Mouse (Mus musculus): ENCODE results near the gene Pcnx2. TPM values are rescaled to one million over a fixed set of nuclear protein-coding genes. Genes with fewer than 3 reads are reported as not detected.

Gene Pcnx2
- polyA plus RNA-seq, 1 experiment from 2014 or later, result 1.1 TPM

DNA sequence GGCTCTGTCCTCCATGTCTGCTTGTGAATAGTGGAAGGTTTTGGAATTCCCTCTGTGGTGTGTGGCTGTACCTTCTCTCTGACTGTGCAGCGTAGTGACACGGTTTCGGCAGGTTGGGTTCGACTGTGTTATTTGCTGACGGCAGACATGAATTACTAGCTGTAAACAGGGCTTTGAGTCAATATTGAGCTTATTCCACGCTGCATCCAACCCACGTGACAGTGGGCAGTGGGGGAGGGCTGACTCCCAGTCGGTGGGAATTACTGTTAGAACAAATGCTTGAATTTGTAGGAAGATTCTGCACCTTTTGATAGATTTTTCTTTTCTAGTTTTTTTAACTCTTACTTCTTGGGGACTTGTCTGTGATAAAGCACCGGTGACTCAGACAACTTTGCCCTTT is 16.3 kb upstream of the Pcnx2 start:
- Histone ChIP-seq H3K9me3 (replicated peaks) (no peaks in the 10 kb centered on the region), H3K27me3 (peaks cover 57% of the 10 kb centered on the region), H3K4me3 (no peak overlapping the region), H3K9ac (no peak overlapping the region), H3K4me2 (replicated peaks) (no peak overlapping the region), H3K27ac (no peak overlapping the region), H3K4me1 (peaks cover 16% of the 10 kb centered on the region), H3K36me3 (no peaks in the 10 kb centered on the region)
- no peak for ATAC-seq (ENCODE audit: low FRiP score)
- WGBS, result 89% methylated on average over 9 of the region's 9 CpGs

DNA sequence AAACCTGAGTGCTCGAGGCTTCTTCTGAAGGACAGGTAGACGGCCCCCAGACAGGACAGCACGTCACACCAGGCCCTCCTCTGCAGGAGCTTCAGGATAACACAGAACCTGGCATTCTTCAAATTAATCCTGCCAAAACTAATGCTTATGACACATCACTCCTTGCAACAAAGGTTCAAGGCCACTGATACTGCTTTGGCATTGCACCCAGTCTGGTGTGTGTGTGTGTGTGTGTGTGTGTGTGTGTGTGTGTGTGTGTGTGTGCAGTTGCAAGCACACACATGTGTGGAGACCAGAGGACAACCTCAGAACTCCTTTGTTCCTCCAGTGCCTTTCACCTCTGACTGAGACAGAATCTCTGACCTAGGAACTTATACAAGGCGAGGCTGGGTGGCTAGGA is 15.1 kb upstream of the Pcnx2 start:
- Histone ChIP-seq H3K4me3 (no peak overlapping the region), H3K27ac (no peak overlapping the region), H3K4me1 (peaks cover 16% of the 10 kb centered on the region), H3K9ac (no peak overlapping the region), H3K27me3 (peaks cover 61% of the 10 kb centered on the region), H3K9me3 (replicated peaks) (no peaks in the 10 kb centered on the region), H3K4me2 (replicated peaks) (no peak overlapping the region), H3K36me3 (no peaks in the 10 kb centered on the region)
- no peak for ATAC-seq (ENCODE audit: low FRiP score)
- 82% methylated on average over 4 of the region's 4 CpGs for WGBS

DNA sequence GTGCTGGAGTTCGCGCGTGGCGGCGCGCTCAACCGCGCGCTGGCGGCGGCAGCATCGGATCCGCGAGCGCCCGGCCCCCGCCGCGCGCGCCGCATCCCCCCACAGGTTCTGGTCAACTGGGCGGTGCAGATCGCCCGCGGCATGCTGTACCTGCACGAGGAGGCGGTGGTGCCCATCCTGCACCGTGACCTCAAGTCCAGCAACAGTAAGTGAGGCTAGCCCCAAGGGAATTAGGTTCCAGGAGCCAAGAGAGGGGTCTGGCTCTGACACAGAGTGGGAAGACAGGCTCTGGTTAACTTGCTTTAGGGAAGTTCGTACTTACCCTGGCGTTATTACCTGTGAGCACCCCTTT is 13.1 kb upstream of the Pcnx2 start:
- no peak overlapping the region for H3K27ac ChIP-seq
- H3K4me3 ChIP-seq, result peak overlapping the region; percentile 48
- H3K4me1 ChIP-seq, result peaks cover 16% of the 10 kb centered on the region
- no peaks in the 10 kb centered on the region for H3K9me3 ChIP-seq (replicated peaks)
- peaks cover 69% of the 10 kb centered on the region for H3K27me3 ChIP-seq
- no peaks in the 10 kb centered on the region for H3K36me3 ChIP-seq
- ATAC-seq (ENCODE audit: low FRiP score), result 0 out of 2 replicates have a peak, but pooled peaks have one; percentile 8
- peak overlapping the region; percentile 94 for H3K4me2 ChIP-seq (replicated peaks)
- 2% methylated on average over 29 of the region's 31 CpGs for WGBS
- H3K9ac ChIP-seq, result peak overlapping the region; percentile 56

DNA sequence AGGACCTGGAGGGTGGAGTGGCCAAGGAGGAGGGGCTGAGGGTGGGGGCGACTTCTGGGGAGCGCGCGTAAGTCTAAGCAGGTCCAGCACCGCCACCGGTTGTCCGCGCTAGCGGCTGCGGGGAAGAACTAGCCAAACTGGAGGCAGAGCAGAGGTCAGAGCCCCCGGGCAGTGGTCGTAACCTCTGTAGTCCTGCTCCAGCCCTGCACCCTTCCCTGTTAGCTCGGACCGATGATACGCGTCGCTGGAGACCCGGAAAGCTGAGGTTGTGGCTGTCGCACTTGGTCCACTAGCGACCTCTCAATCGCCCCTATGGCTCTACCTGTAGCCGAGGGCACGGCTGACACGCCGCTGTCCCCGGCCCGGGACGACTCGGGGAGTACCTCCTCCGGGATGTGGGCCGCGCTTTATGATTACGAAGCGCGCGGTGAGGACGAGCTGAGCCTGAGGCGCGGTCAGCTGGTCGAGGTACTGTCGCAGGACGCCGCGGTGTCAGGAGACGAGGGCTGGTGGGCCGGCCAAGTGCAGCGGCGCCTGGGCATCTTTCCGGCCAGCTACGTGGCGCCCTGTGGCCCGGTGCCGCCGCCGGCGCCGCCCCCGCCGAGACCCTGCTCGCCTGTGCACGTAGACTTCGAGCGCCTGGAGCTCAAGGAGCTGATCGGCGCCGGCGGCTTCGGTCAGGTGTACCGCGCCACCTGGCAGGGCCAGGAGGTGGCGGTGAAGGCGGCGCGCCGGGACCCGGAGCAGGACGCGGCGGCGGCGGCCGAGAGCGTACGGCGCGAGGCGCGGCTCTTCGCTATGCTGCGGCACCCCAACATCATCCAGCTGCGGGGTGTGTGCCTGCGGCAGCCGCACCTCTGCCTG is 12.5 kb upstream of the Pcnx2 start, which contains the start of gene Map3k21:
Gene Map3k21, plus strand, starts transcription at position 86 of the 864 bp plus-strand sequence.
- peak within 1 kb of the TSS; percentile 48 for H3K4me3 ChIP-seq
- H3K9me3 ChIP-seq (replicated peaks), result no peaks in the 10 kb centered on the region
- H3K9ac ChIP-seq, result peak within 1 kb of the TSS; percentile 56
- no peak within 1 kb of the TSS for H3K27ac ChIP-seq
- 1% methylated on average over 79 of the region's 93 CpGs for WGBS
- peak within 1 kb of the TSS; percentile 94 for H3K4me2 ChIP-seq (replicated peaks)
- peaks cover 69% of the 10 kb centered on the region for H3K27me3 ChIP-seq
- peak; percentile 50; the same call in 1 of the 2 replicates for ATAC-seq (ENCODE audit: low FRiP score)
- H3K36me3 ChIP-seq, result no peaks in the 10 kb centered on the region
- H3K4me1 ChIP-seq, result peaks cover 16% of the 10 kb centered on the region

DNA sequence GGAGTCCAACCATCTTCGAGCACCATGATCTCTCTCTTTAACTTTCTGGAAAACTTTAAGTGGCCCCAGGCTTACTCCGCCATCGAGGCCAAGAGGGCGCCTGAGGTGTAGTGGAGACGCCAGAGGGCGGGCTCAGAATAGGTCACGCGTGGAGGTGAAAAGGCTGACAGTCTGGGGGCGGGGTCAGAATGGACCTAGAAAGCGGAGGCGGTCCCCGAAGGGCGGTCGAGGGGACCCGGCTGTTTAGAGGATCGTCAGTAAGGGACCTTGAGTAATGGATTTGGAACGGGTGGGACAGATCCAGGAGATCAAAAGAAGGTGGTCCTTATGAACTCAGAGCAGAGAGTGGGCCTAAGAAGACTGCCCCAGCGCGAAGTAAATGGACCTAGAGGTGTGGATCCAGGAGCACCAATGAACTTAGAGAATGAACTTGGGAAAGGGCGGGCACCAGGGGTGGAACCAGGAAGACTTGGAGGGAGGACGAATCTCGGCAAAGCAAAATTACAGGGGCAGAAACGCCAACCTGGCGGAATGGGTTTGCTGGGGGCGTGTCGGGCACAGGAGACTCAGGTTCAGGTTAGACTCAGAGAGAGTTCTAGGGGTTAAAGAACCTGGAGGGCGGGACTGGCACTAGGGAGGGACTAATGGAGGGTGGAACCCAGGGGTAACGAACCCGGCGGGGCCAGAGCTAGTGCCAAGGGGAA is 11.7 kb upstream of the Pcnx2 start:
- Histone ChIP-seq H3K27me3 (peaks cover 69% of the 10 kb centered on the region), H3K4me1 (peaks cover 16% of the 10 kb centered on the region), H3K4me2 (replicated peaks) (peak overlapping the region; percentile 94), H3K27ac (no peak overlapping the region), H3K36me3 (no peaks in the 10 kb centered on the region), H3K4me3 (peak overlapping the region; percentile 48), H3K9ac (0 out of 2 replicates have a peak overlapping the region, but pooled peaks have one; percentile 56), H3K9me3 (replicated peaks) (no peaks in the 10 kb centered on the region)
- no peak for ATAC-seq (ENCODE audit: low FRiP score)
- WGBS, result 5% methylated on average over 30 of the region's 30 CpGs

DNA sequence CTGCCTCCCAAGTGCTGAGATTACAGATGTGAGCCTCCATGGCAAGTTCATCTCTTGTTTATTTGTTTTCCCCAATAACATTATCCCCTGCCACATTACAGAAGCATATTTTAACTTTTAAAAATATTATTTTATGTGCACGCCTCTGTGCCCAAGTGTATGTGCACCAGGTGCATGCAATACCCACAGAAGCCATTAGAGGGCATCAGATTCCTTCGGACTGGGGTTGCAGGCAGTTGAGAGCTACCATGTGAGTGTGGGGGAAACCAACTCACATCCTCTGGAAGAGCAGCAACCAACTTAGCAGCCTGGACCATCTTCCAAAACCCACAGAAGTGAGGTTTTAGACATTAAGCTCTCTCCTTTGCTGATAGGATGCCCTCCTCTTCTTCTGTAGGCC is 9.2 kb upstream of the Pcnx2 start:
- H3K27me3 ChIP-seq, result peaks cover 58% of the 10 kb centered on the region

DNA sequence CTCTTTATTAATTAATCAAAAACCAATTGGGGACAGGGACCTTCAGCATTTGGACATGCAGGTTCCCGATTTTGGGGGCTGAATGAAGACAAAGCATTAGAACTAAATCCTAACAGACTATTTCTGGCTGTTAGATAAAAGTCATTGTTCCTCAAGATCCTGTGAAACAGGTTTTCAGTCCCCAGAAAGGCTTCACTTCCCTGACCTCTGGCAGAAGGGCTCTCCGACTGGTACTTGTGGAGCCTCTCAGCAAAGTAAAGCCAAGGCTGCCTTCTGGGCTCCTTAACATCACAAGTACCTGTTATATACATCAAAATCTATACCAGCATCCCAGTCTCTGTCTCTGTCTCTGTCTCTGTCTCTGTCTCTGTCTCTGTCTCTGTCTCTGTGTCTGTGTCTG is 7.2 kb upstream of the Pcnx2 start:
- no peak for ATAC-seq (ENCODE audit: low FRiP score)
- Histone ChIP-seq H3K4me2 (replicated peaks) (no peak overlapping the region), H3K4me1 (peaks cover 4% of the 10 kb centered on the region), H3K36me3 (no peaks in the 10 kb centered on the region), H3K4me3 (no peak overlapping the region), H3K27ac (no peak overlapping the region), H3K9me3 (replicated peaks) (no peaks in the 10 kb centered on the region), H3K9ac (no peak overlapping the region), H3K27me3 (peaks cover 38% of the 10 kb centered on the region)
- WGBS, result 73% methylated on average over 2 of the region's 2 CpGs

More for the DNA sequence above, 9.2 kb upstream of the Pcnx2 start:
- H3K4me3 ChIP-seq, result no peak overlapping the region
- no peak overlapping the region for H3K9ac ChIP-seq
- H3K4me2 ChIP-seq (replicated peaks), result no peak overlapping the region
- peaks cover 14% of the 10 kb centered on the region for H3K4me1 ChIP-seq
- H3K9me3 ChIP-seq (replicated peaks), result no peaks in the 10 kb centered on the region
- H3K27ac ChIP-seq, result no peak overlapping the region
- no peak for ATAC-seq (ENCODE audit: low FRiP score)
- 77% methylated on average over 2 of the region's 2 CpGs for WGBS
- no peaks in the 10 kb centered on the region for H3K36me3 ChIP-seq

DNA sequence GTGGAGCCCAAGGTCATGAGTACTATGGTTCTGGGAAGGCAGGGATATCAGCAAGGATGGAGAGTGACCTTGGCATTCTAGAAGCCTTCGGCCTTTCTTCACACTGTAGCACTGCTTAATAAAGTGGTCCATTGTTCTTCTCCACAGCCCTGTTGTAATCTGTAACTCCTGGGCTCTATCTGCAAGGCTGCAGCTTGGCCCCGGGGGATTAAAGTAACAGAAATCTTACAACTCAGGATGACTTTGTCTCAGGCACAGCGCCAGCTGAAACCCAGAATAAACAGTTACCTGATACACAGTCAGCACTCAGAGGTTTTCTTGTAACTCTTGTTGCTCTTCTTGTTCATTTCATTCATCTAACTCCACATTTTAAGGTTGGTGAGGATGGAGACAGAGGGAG is 4.4 kb upstream of the Pcnx2 start:
- Histone ChIP-seq H3K27ac (no peak overlapping the region), H3K27me3 (peaks cover 24% of the 10 kb centered on the region), H3K4me2 (replicated peaks) (no peak overlapping the region), H3K9ac (no peak overlapping the region), H3K9me3 (replicated peaks) (no peaks in the 10 kb centered on the region), H3K4me3 (no peak overlapping the region), H3K4me1 (peaks cover 11% of the 10 kb centered on the region), H3K36me3 (no peaks in the 10 kb centered on the region)
- ATAC-seq (ENCODE audit: low FRiP score), result no peak
- whole genome bisulfite sequencing, result 56% methylated on average over 3 of the region's 3 CpGs

DNA sequence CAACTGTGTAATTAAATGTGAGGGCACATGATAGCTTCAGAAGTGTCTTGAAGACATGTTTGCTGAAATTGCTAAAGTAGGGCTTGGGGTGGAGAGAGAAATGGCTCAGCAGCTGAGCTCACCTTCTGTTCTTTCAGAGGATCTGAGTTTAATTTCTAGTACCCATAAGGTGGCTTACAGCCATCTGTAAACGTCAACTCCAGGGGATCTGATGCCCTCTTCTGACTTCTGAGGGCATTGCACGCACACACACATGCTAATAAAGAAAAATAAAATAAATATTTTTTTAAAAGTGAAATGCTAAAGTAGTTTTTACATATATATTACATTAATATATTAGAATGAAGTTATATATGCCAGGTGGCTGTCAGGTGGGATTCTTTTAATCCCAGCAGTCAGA is 3.0 kb upstream of the Pcnx2 start:
- no peak for ATAC-seq (ENCODE audit: low FRiP score)
- WGBS, result 13% methylated on average over 2 of the region's 2 CpGs
- H3K9me3 ChIP-seq (replicated peaks), result no peaks in the 10 kb centered on the region

DNA sequence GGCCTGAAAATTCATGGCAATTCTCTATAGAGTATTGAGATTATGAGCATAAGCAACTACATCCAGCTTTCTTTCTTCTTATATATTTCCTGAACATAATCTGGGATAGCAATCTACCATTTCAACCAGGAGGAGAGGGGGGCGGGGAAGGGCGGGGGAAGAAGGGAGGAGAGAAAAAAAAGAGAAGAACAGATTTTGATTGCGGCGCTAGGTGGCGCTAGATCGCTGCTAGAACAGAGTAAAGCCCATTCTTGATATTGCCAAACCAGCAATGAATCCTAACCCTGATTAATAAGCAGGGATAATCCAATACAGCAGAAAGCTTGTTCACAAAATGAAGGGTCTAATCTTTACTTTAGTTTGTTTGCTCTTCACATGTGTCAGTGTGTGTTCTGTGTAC is 782 bp upstream of the Pcnx2 start:
- Histone ChIP-seq H3K4me1 (peaks cover 12% of the 10 kb centered on the region), H3K9me3 (replicated peaks) (no peaks in the 10 kb centered on the region), H3K27me3 (peaks cover 39% of the 10 kb centered on the region), H3K36me3 (no peaks in the 10 kb centered on the region), H3K27ac (no peak overlapping the region), H3K4me3 (0 out of 2 replicates have a peak overlapping the region, but pooled peaks have one; percentile 49), H3K4me2 (replicated peaks) (peak overlapping the region; percentile 61), H3K9ac (no peak overlapping the region)
- ATAC-seq (ENCODE audit: low FRiP score), result no peak
- WGBS, result 0% methylated on average over 6 of the region's 6 CpGs

More for the DNA sequence above, 3.0 kb upstream of the Pcnx2 start:
- Histone ChIP-seq H3K27ac (no peak overlapping the region), H3K4me2 (replicated peaks) (no peak overlapping the region), H3K4me3 (no peak overlapping the region), H3K9ac (no peak overlapping the region), H3K27me3 (peaks cover 34% of the 10 kb centered on the region), H3K36me3 (no peaks in the 10 kb centered on the region), H3K4me1 (peaks cover 12% of the 10 kb centered on the region)

DNA sequence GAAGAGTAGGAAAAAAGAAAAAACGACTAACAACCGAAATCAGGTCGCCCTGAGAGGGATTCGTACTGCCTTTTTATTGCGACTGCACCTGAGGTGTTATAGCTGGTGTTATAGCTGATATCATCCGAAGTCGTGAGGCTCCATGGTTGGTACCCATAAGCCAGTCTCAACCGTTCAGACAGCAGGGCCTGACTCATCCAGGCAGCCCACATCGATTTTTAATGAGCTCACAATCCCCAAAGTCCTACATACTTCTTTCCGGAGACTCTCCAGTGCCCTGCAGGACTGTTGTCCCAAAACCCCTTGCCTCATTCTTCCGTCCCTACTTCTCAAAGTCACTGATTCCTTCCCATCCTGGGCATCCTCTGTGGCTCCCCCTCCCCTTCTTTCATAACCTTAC is 729 bp downstream of the Pcnx2 start:
- Histone ChIP-seq H3K4me3 (peak overlapping the region; percentile 49), H3K36me3 (no peaks in the 10 kb centered on the region), H3K4me2 (replicated peaks) (peak overlapping the region; percentile 61), H3K9ac (peak overlapping the region; percentile 60), H3K27me3 (peaks cover 31% of the 10 kb centered on the region), H3K9me3 (replicated peaks) (no peaks in the 10 kb centered on the region), H3K27ac (no peak overlapping the region), H3K4me1 (peaks cover 12% of the 10 kb centered on the region)
- no peak for ATAC-seq (ENCODE audit: low FRiP score)
- WGBS, result 66% methylated on average over 11 of the region's 11 CpGs

DNA sequence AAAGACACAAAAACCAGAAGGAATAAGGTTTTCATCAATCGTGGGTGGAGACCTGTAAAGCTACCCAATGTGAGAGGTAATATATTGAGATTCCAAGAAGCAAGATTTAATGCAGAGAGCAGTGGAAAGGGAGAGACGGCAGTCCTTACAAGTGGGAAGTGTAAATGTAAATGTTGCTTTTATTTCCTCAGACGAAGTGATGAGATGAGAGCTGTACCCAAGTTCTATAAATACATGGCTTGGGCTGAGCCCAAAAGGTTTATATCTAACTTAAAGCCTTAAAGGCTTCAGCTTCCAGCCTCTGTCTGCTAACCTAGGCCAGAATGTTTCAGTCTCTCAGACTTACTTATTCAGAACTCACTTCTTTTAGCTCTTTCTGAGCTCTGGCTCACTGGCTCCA is 8.2 kb downstream of the Pcnx2 start:
- Histone ChIP-seq H3K4me3 (no peak overlapping the region), H3K27ac (no peak overlapping the region), H3K4me1 (no peaks in the 10 kb centered on the region), H3K27me3 (no peaks in the 10 kb centered on the region; the same call in 1 of the 2 replicates), H3K36me3 (peaks cover 13% of the 10 kb centered on the region; the same call in 1 of the 2 replicates), H3K9me3 (replicated peaks) (no peaks in the 10 kb centered on the region; the same call in 1 of the 2 replicates), H3K4me2 (replicated peaks) (no peak overlapping the region), H3K9ac (no peak overlapping the region)
- WGBS, result 84% methylated on average over 3 of the region's 3 CpGs
- no peak for ATAC-seq (ENCODE audit: low FRiP score)

Data from hindbrain, embryonic 12.5 days (tissue).